Mouse (Mus musculus): Measurements from ENCODE around the gene LTO1. TPM values are rescaled to one million over a fixed set of nuclear protein-coding genes. Genes with fewer than 3 reads are reported as not detected.

LTO1 gene
- total RNA-seq, 2 experiments from 2014 or later = 20.2 to 25.2 TPM

DNA sequence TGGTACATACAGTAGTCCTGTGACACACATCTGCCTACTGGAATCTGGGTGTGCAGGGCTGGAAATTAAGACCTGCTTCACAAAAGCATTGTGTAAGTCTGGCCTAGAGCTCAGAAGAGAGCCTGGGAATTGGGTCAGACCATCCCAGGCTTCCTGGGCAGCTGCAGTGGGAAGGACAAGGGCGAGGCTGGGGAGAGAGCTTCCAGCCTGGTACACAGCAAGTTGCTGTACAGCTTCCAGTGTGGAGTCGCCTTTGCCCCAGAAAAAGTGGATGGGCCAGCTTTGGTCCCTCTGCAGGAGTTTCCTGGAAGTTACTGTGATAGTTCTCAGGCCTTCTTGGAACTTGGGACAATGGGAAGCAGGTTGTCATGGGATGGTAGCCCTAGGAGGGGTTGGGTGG, 62.2 kb downstream of the LTO1 start:
- intact Hi-C loops (cut with DNase I) = no loop called here
- no peak for DNase-seq (ENCODE audit: low spot score in 2 of 2)

DNA sequence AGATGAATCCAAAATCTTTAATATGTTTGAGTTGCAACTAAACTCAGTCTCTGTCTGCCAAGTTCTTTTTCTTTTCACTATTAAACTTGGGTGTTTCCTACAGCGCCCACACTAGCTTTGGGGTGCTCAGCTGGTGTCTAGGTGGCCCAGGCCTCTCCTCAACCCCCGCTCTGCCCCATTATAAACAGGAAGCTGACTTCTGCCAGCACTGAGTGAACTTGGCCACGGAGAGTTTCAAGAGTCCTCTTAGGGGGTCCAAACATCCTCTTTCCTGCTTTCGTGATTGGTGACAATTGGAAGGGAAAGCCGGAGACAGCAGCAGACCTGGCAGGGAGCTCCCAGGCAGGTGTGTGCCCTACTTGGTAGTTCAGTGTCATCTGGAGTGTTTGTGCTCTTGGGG, 64.9 kb downstream of the LTO1 start:
- no peak for DNase-seq (ENCODE audit: low spot score in 2 of 2)
- intact Hi-C loops (cut with DNase I) = no loop called here

Other genes with a start within 250 kb of the LTO1 start
- gene Ano1, start 163.1 kb upstream of the LTO1 start, total RNA-seq (2021) = 1 to 10 TPM; 3.1 to 3.5 TPM
- gene Fgf3, start 77.0 kb upstream of the LTO1 start, total RNA-seq (2021) = under 1 TPM in 1 of 2 experiments, not detected in 1; 0.24 TPM
- gene Fgf4, start 67.7 kb upstream of the LTO1 start, total RNA-seq (2021) = not detected
- not detected for gene Fgf15, start 18.6 kb upstream of the LTO1 start, total RNA-seq (2021)
- gene Ccnd1, start 24.8 kb downstream of the LTO1 start, total RNA-seq (2021) = 10 to 100 TPM; 26.3 to 39.2 TPM